Mouse (Mus musculus): ENCODE measurements around the gene Hoxa7. TPM values are rescaled to one million over a fixed set of nuclear protein-coding genes. Genes with fewer than 3 reads are reported as not detected.

Gene Hoxa7
- polyA plus RNA-seq, 1 experiment from 2014 or later = 8.1 TPM

DNA sequence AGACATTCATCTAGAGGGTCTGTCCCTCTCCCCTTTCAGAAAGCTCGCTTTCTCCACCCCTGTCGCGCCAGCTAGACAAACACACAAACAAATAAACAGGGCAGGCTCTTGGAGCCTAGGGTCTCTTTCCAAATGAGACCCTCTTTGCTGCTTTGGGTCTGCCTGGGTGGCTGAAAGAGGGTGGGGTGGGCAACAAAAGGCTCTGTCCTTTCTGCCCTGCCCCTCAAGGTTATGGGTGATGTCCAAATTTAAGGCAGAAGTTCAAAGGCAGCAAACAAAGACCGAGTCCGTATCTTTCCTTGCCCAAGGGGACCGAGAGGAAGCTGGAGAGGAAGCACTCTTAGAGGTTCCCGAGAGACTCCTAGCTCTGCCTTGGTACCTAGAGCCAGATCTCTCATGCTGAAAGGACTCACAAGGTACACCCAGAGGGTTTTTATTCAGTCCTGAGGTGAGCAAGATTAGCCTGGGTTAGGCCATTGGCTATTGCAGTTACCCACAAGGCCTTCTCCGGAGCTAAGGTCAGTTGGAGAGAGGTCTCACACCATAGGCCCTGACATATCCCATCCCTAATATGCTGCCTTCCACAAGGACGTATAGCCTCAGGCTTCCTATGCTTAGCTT, 19.5 kb upstream of the Hoxa7 start:
- Histone ChIP-seq H3K27me3 (ENCODE audit: control insufficient read depth, insufficient read depth, low read length) (peaks cover 64% of the 10 kb centered on the region), H3K9me3 (ENCODE audit: control insufficient read depth, low read length) (no peaks in the 10 kb centered on the region), H3K4me2 (replicated peaks; ENCODE audit: low read depth) (no peak overlapping the region), H3K36me3 (ENCODE audit: control insufficient read depth, insufficient read depth, low read length) (no peaks in the 10 kb centered on the region), H3K27ac (replicated peaks) (no peak overlapping the region), H3K4me1 (replicated peaks; ENCODE audit: control insufficient read depth, insufficient read depth) (no peaks in the 10 kb centered on the region), H3K4me3 (ENCODE audit: low read depth, low read length) (no peak overlapping the region), H3K9ac (ENCODE audit: low read length) (no peak overlapping the region)
- DNase-seq (ENCODE audit: low spot score) = no peak
- whole genome bisulfite sequencing = 8% methylated on average over 9 of the region's 9 CpGs
- no peak for ATAC-seq (ENCODE audit: low FRiP score, low TSS enrichment)
- no peak for TF ChIP-seq EP300 (optimal IDR thresholded peaks at IDR 0.05)
- TF ChIP-seq CTCF (IDR thresholded peaks at IDR 0.05; ENCODE audit: low read depth) = no peak

DNA sequence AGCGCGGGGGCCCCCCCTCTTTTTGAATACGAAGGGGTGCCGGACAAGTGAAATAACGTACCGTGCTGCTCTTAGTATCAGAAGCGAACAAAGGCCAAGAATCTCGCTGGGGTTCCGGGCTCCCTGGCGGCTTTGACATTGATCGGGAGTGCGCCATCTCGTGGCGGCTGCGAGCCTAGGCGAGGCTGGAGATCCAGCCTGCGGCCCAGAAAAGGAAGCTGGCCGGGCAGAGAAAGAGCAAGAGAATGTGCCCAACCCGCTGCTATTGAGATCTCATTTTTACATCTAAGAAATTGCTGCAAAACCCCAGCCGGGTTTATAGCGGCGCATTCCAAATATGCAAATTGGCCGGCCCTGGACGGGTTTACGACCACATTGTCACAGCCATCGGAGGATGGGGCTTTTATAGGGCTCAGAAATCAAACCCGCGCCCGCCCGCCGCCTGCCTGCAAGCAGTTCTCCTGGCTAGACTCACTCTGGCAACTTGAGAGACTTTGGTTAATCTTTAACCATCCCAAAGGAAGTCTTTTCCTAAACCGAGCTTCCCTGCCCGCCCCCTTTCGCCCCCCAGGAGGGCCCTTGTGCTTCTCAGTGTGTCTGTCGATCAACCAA, 18.8 kb upstream of the Hoxa7 start, which contains the start of gene Hoxa10:
Hoxa10 (minus strand) TSS at position 466 of the 612 bp plus-strand sequence.
- TF ChIP-seq CTCF (IDR thresholded peaks at IDR 0.05; ENCODE audit: low read depth) = peak; percentile 84
- no peak for TF ChIP-seq EP300 (optimal IDR thresholded peaks at IDR 0.05)
- H3K9ac ChIP-seq (ENCODE audit: low read length) = no peak within 1 kb of the TSS
- ATAC-seq (ENCODE audit: low FRiP score, low TSS enrichment) (peak; percentile 67), DNase-seq (ENCODE audit: low spot score) (peak; percentile 81)
- H3K4me1 ChIP-seq (replicated peaks; ENCODE audit: control insufficient read depth, insufficient read depth) = no peaks in the 10 kb centered on the region
- H3K9me3 ChIP-seq (ENCODE audit: control insufficient read depth, low read length) = no peaks in the 10 kb centered on the region
- 3% methylated on average over 35 of the region's 35 CpGs for WGBS
- H3K4me2 ChIP-seq (replicated peaks; ENCODE audit: low read depth) = no peak within 1 kb of the TSS
- peaks cover 61% of the 10 kb centered on the region for H3K27me3 ChIP-seq (ENCODE audit: control insufficient read depth, insufficient read depth, low read length)
- no peak within 1 kb of the TSS for H3K4me3 ChIP-seq (ENCODE audit: low read depth, low read length)
- no peak within 1 kb of the TSS for H3K27ac ChIP-seq (replicated peaks)
- no peaks in the 10 kb centered on the region for H3K36me3 ChIP-seq (ENCODE audit: control insufficient read depth, insufficient read depth, low read length)

GRCm38 (mm10) chr6:52239625-52240388, 18.2 kb upstream of the Hoxa7 start:
- Histone ChIP-seq H3K9ac (ENCODE audit: low read length) (no peak overlapping the region), H3K27ac (replicated peaks) (no peak overlapping the region), H3K27me3 (ENCODE audit: control insufficient read depth, insufficient read depth, low read length) (peaks cover 62% of the 10 kb centered on the region)

DNA sequence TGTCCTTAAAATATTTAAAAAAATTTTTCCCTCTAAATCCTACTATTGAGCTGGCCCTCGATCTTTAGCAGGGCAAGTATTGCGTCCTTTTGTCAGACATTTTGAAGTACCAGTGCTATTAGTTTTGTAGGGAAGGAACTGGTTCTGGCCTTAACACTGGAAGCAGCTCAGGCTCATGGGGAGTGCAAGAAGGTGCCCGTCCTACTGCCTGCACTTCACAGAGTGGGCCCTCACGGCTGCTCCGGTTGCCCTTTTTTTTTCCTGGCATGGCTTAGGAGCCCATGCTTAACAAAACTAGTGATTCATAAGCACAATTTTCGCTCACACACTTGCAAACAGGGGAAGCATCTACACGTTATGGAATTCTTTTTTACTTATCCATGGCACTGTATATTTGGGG, 17.3 kb upstream of the Hoxa7 start:
- no peak overlapping the region for H3K4me3 ChIP-seq (ENCODE audit: low read depth, low read length)
- no peaks in the 10 kb centered on the region for H3K36me3 ChIP-seq (ENCODE audit: control insufficient read depth, insufficient read depth, low read length)
- no peak overlapping the region for H3K4me2 ChIP-seq (replicated peaks; ENCODE audit: low read depth)
- WGBS = 8% methylated on average over 7 of the region's 7 CpGs
- no peak for DNase-seq (ENCODE audit: low spot score)
- no peaks in the 10 kb centered on the region for H3K9me3 ChIP-seq (ENCODE audit: control insufficient read depth, low read length)
- H3K9ac ChIP-seq (ENCODE audit: low read length) = no peak overlapping the region
- TF ChIP-seq EP300 (optimal IDR thresholded peaks at IDR 0.05) (no peak), CTCF (IDR thresholded peaks at IDR 0.05; ENCODE audit: low read depth) (no peak)
- no peaks in the 10 kb centered on the region for H3K4me1 ChIP-seq (replicated peaks; ENCODE audit: control insufficient read depth, insufficient read depth)
- H3K27ac ChIP-seq (replicated peaks) = no peak overlapping the region
- peaks cover 64% of the 10 kb centered on the region for H3K27me3 ChIP-seq (ENCODE audit: control insufficient read depth, insufficient read depth, low read length)
- no peak for ATAC-seq (ENCODE audit: low FRiP score, low TSS enrichment)

More at GRCm38 (mm10) chr6:52239625-52240388, 18.2 kb upstream of the Hoxa7 start:
- ATAC-seq (ENCODE audit: low FRiP score, low TSS enrichment) (no peak), DNase-seq (ENCODE audit: low spot score) (no peak)
- 5% methylated on average over 30 of the region's 30 CpGs for WGBS
- H3K36me3 ChIP-seq (ENCODE audit: control insufficient read depth, insufficient read depth, low read length) = no peaks in the 10 kb centered on the region
- H3K4me2 ChIP-seq (replicated peaks; ENCODE audit: low read depth) = no peak overlapping the region
- no peaks in the 10 kb centered on the region for H3K4me1 ChIP-seq (replicated peaks; ENCODE audit: control insufficient read depth, insufficient read depth)
- no peaks in the 10 kb centered on the region for H3K9me3 ChIP-seq (ENCODE audit: control insufficient read depth, low read length)
- no peak overlapping the region for H3K4me3 ChIP-seq (ENCODE audit: low read depth, low read length)
- no peak for TF ChIP-seq CTCF (IDR thresholded peaks at IDR 0.05; ENCODE audit: low read depth)

DNA sequence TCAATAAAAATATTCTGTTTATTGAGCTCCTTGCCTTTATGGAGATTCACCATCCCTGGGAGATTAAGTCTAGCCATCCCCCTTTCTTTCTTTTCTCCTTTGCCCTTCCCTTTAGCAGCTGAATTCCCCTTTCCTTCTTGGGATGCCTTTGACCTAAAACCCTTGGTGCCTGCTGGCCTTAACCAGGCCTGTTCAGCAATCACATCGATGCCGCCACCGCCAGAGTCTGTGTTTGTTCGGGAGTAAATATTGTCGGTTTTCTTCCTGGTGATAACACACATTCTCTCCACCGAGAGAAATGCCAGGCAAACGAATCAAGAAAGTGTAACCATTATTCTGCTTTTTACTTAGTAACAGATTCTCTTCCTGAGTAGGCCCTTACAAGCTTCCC, 16.5 kb upstream of the Hoxa7 start:
- peaks cover 65% of the 10 kb centered on the region for H3K27me3 ChIP-seq (ENCODE audit: control insufficient read depth, insufficient read depth, low read length)
- no peak for ATAC-seq (ENCODE audit: low FRiP score, low TSS enrichment)
- no peaks in the 10 kb centered on the region for H3K4me1 ChIP-seq (replicated peaks; ENCODE audit: control insufficient read depth, insufficient read depth)
- no peak overlapping the region for H3K27ac ChIP-seq (replicated peaks)
- no peak overlapping the region for H3K4me3 ChIP-seq (ENCODE audit: low read depth, low read length)
- no peak for TF ChIP-seq EP300 (optimal IDR thresholded peaks at IDR 0.05)
- TF ChIP-seq CTCF (IDR thresholded peaks at IDR 0.05; ENCODE audit: low read depth) = no peak
- no peak overlapping the region for H3K4me2 ChIP-seq (replicated peaks; ENCODE audit: low read depth)
- 4% methylated on average over 7 of the region's 7 CpGs for WGBS
- no peak overlapping the region for H3K9ac ChIP-seq (ENCODE audit: low read length)
- H3K36me3 ChIP-seq (ENCODE audit: control insufficient read depth, insufficient read depth, low read length) = no peaks in the 10 kb centered on the region
- H3K9me3 ChIP-seq (ENCODE audit: control insufficient read depth, low read length) = no peaks in the 10 kb centered on the region
- no peak for DNase-seq (ENCODE audit: low spot score)
